Mouse (Mus musculus) testis, adult 2 months (tissue): ENCODE measurements around the gene Exosc10.

Source experiments
- CTCF ChIP-seq: fragments of 200-500 bp; IDR thresholded peaks from 2 replicates; pipeline ENCODE4 v1.5.1; 2012; ENCODE audit warnings: low read depth, mild to moderate bottlenecking, inconsistent platforms, low read length, moderate library complexity; ENCODE audit not compliant: control insufficient read depth, insufficient read depth, insufficient replicate concordance
- POLR2A ChIP-seq: fragments of 200-500 bp; IDR thresholded peaks from 2 replicates; pipeline ENCODE4 v1.6.1; 2012; ENCODE audit warnings: low read depth, mild to moderate bottlenecking, inconsistent platforms, low read length, moderate library complexity; ENCODE audit not compliant: control insufficient read depth

GRCm38 (mm10) chr4:148591637-148592380 lies 33.6 kb downstream of the Exosc10 start:
- TF ChIP-seq CTCF (no peak), POLR2A (no peak)
